Mouse (Mus musculus): ENCODE data around the gene Fam166b. TPM values are rescaled to one million over a fixed set of nuclear protein-coding genes. Genes with fewer than 3 reads are reported as not detected.

Fam166b gene
- polyA plus RNA-seq, 1 experiment from 2014 or later: 2.3 TPM

- H3K9ac ChIP-seq (ENCODE audit: low read depth, low read length): 0 out of 2 replicates have a peak overlapping the region, but pooled peaks have one; percentile 11
- peaks cover 4% of the 10 kb centered on the region; the same call in 1 of the 2 replicates for H3K27me3 ChIP-seq (ENCODE audit: control insufficient read depth, insufficient read depth, low read depth, low read length)
- H3K4me2 ChIP-seq (ENCODE audit: low read length): no peak overlapping the region
- no peak overlapping the region for H3K4me3 ChIP-seq (ENCODE audit: low read depth, low read length)
- peaks cover 7% of the 10 kb centered on the region; the same call in 1 of the 2 replicates for H3K4me1 ChIP-seq (ENCODE audit: control insufficient read depth, insufficient read depth, low read length)
- H3K9me3 ChIP-seq (replicated peaks; ENCODE audit: control insufficient read depth, low read length, poor library complexity, severe bottlenecking): no peaks in the 10 kb centered on the region
- no peak overlapping the region for H3K27ac ChIP-seq (ENCODE audit: low read length)
- peaks cover 52% of the 10 kb centered on the region for H3K36me3 ChIP-seq (ENCODE audit: control insufficient read depth, insufficient read depth, low read length)
- 23% methylated on average over 31 of the region's 31 CpGs for WGBS
- ATAC-seq: no peak; the same call in 1 of the 2 replicates
Measured at GRCm38 (mm10) chr4:43425648-43426380, 3.1 kb downstream of the Fam166b start.

DNA sequence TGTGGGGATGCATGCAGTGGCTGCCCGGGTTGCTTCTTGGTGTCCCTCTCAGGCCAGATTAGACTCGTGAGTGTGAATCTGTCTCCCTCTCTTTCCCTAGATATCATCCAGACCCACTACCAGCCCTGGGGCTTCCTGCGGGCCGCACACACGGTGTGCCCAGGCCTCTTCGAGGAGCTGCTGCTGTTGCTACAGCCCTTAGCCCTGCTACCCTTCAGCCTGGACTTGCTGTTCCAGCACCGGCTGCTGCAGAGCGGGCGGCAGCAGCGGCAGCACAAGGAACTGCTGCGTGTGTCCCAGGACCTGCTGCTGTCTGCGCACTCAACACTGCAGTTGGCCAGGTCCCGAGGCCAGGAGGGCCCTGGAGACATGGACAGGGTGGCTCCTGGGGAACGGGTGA lies 3.7 kb downstream of the Fam166b start:
- no peak for ATAC-seq
- peaks cover 4% of the 10 kb centered on the region; the same call in 1 of the 2 replicates for H3K27me3 ChIP-seq (ENCODE audit: control insufficient read depth, insufficient read depth, low read depth, low read length)
- 25% methylated on average over 14 of the region's 14 CpGs for WGBS

GRCm38 (mm10) chr4:43424072-43424471 lies 4.9 kb downstream of the Fam166b start:
- Histone ChIP-seq H3K27me3 (ENCODE audit: control insufficient read depth, insufficient read depth, low read depth, low read length) (peaks cover 4% of the 10 kb centered on the region; the same call in 1 of the 2 replicates), H3K9ac (ENCODE audit: low read depth, low read length) (no peak overlapping the region), H3K36me3 (ENCODE audit: control insufficient read depth, insufficient read depth, low read length) (peaks cover 52% of the 10 kb centered on the region), H3K27ac (ENCODE audit: low read length) (no peak overlapping the region), H3K4me2 (ENCODE audit: low read length) (no peak overlapping the region), H3K4me3 (ENCODE audit: low read depth, low read length) (no peak overlapping the region), H3K4me1 (ENCODE audit: control insufficient read depth, insufficient read depth, low read length) (peaks cover 7% of the 10 kb centered on the region; the same call in 1 of the 2 replicates), H3K9me3 (replicated peaks; ENCODE audit: control insufficient read depth, low read length, poor library complexity, severe bottlenecking) (no peaks in the 10 kb centered on the region)
- WGBS: 88% methylated on average over 9 of the region's 9 CpGs
- ATAC-seq: no peak

More for the DNA sequence above, 3.7 kb downstream of the Fam166b start:
- Histone ChIP-seq H3K9me3 (replicated peaks; ENCODE audit: control insufficient read depth, low read length, poor library complexity, severe bottlenecking) (no peaks in the 10 kb centered on the region), H3K4me1 (ENCODE audit: control insufficient read depth, insufficient read depth, low read length) (peaks cover 7% of the 10 kb centered on the region; the same call in 1 of the 2 replicates), H3K36me3 (ENCODE audit: control insufficient read depth, insufficient read depth, low read length) (peaks cover 52% of the 10 kb centered on the region), H3K4me2 (ENCODE audit: low read length) (no peak overlapping the region), H3K27ac (ENCODE audit: low read length) (no peak overlapping the region), H3K4me3 (ENCODE audit: low read depth, low read length) (no peak overlapping the region), H3K9ac (ENCODE audit: low read depth, low read length) (0 out of 2 replicates have a peak overlapping the region, but pooled peaks have one; percentile 11)

DNA sequence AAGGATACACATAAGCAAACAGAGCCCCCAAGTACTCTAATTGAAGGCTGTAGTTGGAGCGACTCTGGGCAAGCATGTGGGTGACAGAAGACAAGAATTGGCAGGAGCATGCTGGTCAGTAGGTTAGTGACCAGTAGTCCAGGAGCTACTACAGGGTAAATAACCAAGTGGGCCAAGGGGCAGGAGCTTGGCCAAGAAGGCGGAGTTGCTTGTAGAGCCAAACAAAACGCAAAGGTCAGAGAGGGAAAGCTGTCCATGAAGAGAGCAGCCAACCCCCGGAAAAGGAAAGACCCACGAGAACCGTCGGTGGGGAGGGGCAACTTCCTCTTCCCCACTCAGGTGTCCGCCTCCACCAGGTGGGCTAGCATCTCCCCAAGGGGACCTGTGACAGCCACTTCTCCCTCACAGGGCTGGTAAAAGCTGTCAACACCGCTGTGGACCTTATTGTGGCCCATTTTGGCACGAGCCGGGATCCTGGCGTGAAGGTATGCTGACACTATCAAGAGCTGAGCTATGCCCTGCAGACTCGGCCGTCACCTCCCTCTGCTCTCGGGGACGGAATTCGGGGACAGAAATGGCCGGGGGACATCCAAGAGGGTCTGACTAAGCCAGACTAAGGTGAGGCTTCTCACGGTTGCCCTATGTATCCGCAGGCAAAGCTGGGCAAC lies 5.5 kb downstream of the Fam166b start:
- H3K4me3 ChIP-seq (ENCODE audit: low read depth, low read length): no peak overlapping the region
- peaks cover 3% of the 10 kb centered on the region; the same call in 1 of the 2 replicates for H3K4me1 ChIP-seq (ENCODE audit: control insufficient read depth, insufficient read depth, low read length)
- no peak overlapping the region for H3K27ac ChIP-seq (ENCODE audit: low read length)
- H3K27me3 ChIP-seq (ENCODE audit: control insufficient read depth, insufficient read depth, low read depth, low read length): peaks cover 4% of the 10 kb centered on the region; the same call in 1 of the 2 replicates
- no peak for ATAC-seq
- H3K9me3 ChIP-seq (replicated peaks; ENCODE audit: control insufficient read depth, low read length, poor library complexity, severe bottlenecking): no peaks in the 10 kb centered on the region
- H3K36me3 ChIP-seq (ENCODE audit: control insufficient read depth, insufficient read depth, low read length): peaks cover 52% of the 10 kb centered on the region
- 92% methylated on average over 20 of the region's 20 CpGs for WGBS
- no peak overlapping the region for H3K4me2 ChIP-seq (ENCODE audit: low read length)
- no peak overlapping the region for H3K9ac ChIP-seq (ENCODE audit: low read depth, low read length)

DNA sequence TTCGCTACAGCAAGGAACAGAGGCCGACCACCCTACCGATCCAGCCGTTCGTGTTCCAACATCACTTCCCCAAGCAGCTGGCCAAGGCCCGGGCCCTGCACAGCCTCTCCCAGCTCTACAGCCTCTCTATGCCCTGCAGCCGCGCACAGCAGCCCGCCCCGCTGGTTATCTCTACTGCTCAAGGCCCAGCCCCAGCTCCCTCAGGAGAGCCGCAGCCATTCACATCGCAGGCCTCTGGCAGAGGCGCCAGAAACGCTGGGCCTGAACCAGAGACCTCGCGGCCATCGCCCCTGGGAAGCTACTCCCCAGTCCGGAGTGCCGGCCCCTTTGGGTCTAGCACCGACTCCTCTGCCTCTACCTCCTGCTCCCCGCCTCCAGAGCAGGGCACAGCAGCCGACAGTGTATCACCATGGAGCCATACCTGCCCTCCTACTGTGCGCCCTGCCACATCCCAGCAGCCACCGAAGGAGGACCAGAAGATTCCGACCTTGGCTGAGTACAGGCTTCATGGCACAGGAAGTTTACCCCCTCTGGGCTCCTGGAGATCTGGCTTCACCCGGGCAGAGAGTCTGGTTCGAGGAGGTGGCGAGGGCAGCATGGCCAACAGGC lies 7.2 kb downstream of the Fam166b start:
- H3K36me3 ChIP-seq (ENCODE audit: control insufficient read depth, insufficient read depth, low read length): peaks cover 53% of the 10 kb centered on the region
- no peak for ATAC-seq
- 82% methylated on average over 28 of the region's 28 CpGs for WGBS

DNA sequence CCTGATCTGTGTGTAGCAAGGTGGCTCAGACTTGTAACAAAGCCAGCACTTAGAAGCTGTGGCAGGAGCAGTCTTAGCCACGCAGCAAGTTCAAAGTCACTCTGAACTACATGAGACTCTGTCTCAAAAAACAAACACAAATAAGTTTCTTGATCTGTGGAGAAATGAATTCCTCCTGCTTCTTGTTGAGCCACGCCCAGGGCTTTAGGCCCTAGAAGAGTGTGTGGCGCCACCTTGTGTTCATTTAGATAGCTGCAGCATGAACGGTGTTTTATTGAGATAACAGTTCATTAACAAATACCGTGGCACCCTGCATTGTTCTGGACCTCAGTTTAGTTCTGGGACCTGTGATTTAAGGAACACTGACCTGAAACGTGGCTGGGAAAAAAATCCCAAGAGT lies 8.6 kb downstream of the Fam166b start:
- 5% methylated on average over 6 of the region's 6 CpGs for WGBS
- Histone ChIP-seq H3K4me2 (ENCODE audit: low read length) (no peak overlapping the region), H3K36me3 (ENCODE audit: control insufficient read depth, insufficient read depth, low read length) (peaks cover 54% of the 10 kb centered on the region), H3K9ac (ENCODE audit: low read depth, low read length) (no peak overlapping the region), H3K4me3 (ENCODE audit: low read depth, low read length) (no peak overlapping the region), H3K4me1 (ENCODE audit: control insufficient read depth, insufficient read depth, low read length) (0 out of 2 replicates have a peak, but pooled peaks cover 3% of the 10 kb centered on the region), H3K9me3 (replicated peaks; ENCODE audit: control insufficient read depth, low read length, poor library complexity, severe bottlenecking) (no peaks in the 10 kb centered on the region), H3K27ac (ENCODE audit: low read length) (no peak overlapping the region), H3K27me3 (ENCODE audit: control insufficient read depth, insufficient read depth, low read depth, low read length) (peaks cover 4% of the 10 kb centered on the region; the same call in 1 of the 2 replicates)
- ATAC-seq: no peak

More for the DNA sequence above, 7.2 kb downstream of the Fam166b start:
- H3K4me1 ChIP-seq (ENCODE audit: control insufficient read depth, insufficient read depth, low read length): 0 out of 2 replicates have a peak, but pooled peaks cover 3% of the 10 kb centered on the region
- H3K27ac ChIP-seq (ENCODE audit: low read length): no peak overlapping the region
- no peak overlapping the region for H3K9ac ChIP-seq (ENCODE audit: low read depth, low read length)
- H3K4me3 ChIP-seq (ENCODE audit: low read depth, low read length): no peak overlapping the region
- H3K27me3 ChIP-seq (ENCODE audit: control insufficient read depth, insufficient read depth, low read depth, low read length): peaks cover 4% of the 10 kb centered on the region; the same call in 1 of the 2 replicates
- H3K4me2 ChIP-seq (ENCODE audit: low read length): no peak overlapping the region
- H3K9me3 ChIP-seq (replicated peaks; ENCODE audit: control insufficient read depth, low read length, poor library complexity, severe bottlenecking): no peaks in the 10 kb centered on the region

- no peak overlapping the region for H3K4me3 ChIP-seq (ENCODE audit: low read depth, low read length)
- H3K27ac ChIP-seq (ENCODE audit: low read length): no peak overlapping the region
- no peak overlapping the region for H3K4me2 ChIP-seq (ENCODE audit: low read length)
- WGBS: 75% methylated on average over 9 of the region's 9 CpGs
- H3K9ac ChIP-seq (ENCODE audit: low read depth, low read length): no peak overlapping the region
- H3K36me3 ChIP-seq (ENCODE audit: control insufficient read depth, insufficient read depth, low read length): peaks cover 50% of the 10 kb centered on the region
- H3K27me3 ChIP-seq (ENCODE audit: control insufficient read depth, insufficient read depth, low read depth, low read length): peaks cover 4% of the 10 kb centered on the region; the same call in 1 of the 2 replicates
- ATAC-seq: no peak
- no peaks in the 10 kb centered on the region for H3K9me3 ChIP-seq (replicated peaks; ENCODE audit: control insufficient read depth, low read length, poor library complexity, severe bottlenecking)
- H3K4me1 ChIP-seq (ENCODE audit: control insufficient read depth, insufficient read depth, low read length): 0 out of 2 replicates have a peak, but pooled peaks cover 3% of the 10 kb centered on the region
Measured at GRCm38 (mm10) chr4:43419801-43420281, 9.1 kb downstream of the Fam166b start.

GRCm38 (mm10) chr4:43418973-43419656 lies 9.8 kb downstream of the Fam166b start:
- WGBS: 60% methylated on average over 15 of the region's 15 CpGs
- Histone ChIP-seq H3K4me3 (ENCODE audit: low read depth, low read length) (no peak overlapping the region), H3K9me3 (replicated peaks; ENCODE audit: control insufficient read depth, low read length, poor library complexity, severe bottlenecking) (no peaks in the 10 kb centered on the region), H3K27ac (ENCODE audit: low read length) (no peak overlapping the region), H3K36me3 (ENCODE audit: control insufficient read depth, insufficient read depth, low read length) (peaks cover 45% of the 10 kb centered on the region), H3K4me1 (ENCODE audit: control insufficient read depth, insufficient read depth, low read length) (0 out of 2 replicates have a peak, but pooled peaks cover 3% of the 10 kb centered on the region), H3K4me2 (ENCODE audit: low read length) (no peak overlapping the region), H3K9ac (ENCODE audit: low read depth, low read length) (no peak overlapping the region), H3K27me3 (ENCODE audit: control insufficient read depth, insufficient read depth, low read depth, low read length) (peaks cover 2% of the 10 kb centered on the region; the same call in 1 of the 2 replicates)
- ATAC-seq: no peak

Data from midbrain, embryonic 16.5 days (tissue).